Mouse (Mus musculus) G1E (cell line): ENCODE measurements around the gene Rbl2.

Experiments
- CTCF ChIP-seq: IDR thresholded peaks from 2 replicates; pipeline ENCODE4 v1.5.1; 2012; ENCODE audit warnings: low read depth, low read length, inconsistent platforms, mixed read lengths
- GATA1 ChIP-seq: IDR thresholded peaks from 2 replicates; pipeline ENCODE4 v1.6.1; 2012; ENCODE audit warnings: borderline replicate concordance, low read length, inconsistent platforms, mixed read lengths
- GATA2 ChIP-seq: IDR thresholded peaks from 2 replicates; pipeline ENCODE4 v1.6.1; 2012; ENCODE audit warnings: low read depth, low read length, inconsistent platforms, borderline replicate concordance
- POLR2AphosphoS5 ChIP-seq: IDR thresholded peaks from 2 replicates; pipeline ENCODE4 v1.6.1; 2012; ENCODE audit warnings: low read depth, low read length, inconsistent platforms; ENCODE audit not compliant: insufficient replicate concordance
- TAL1 ChIP-seq: conservative IDR thresholded peaks from 2 replicates; pipeline ENCODE4 v1.6.1; 2012; ENCODE audit warnings: low read depth, low read length, inconsistent platforms, mixed read lengths

GRCm38 (mm10) chr8:91133441-91134069 lies 63.7 kb downstream of the Rbl2 start:
- no peak for TF ChIP-seq CTCF
- no peak for TF ChIP-seq GATA2
- no peak for TF ChIP-seq POLR2AphosphoS5
- TF ChIP-seq GATA1 = no peak
- no peak for TF ChIP-seq TAL1
